Mouse (Mus musculus): ENCODE measurements around the gene Foxp1. TPM values are rescaled to one million over a fixed set of nuclear protein-coding genes. Genes with fewer than 3 reads are reported as not detected.

Gene Foxp1
- polyA plus RNA-seq, 1 experiment from 2014 or later = 103 TPM

DNA sequence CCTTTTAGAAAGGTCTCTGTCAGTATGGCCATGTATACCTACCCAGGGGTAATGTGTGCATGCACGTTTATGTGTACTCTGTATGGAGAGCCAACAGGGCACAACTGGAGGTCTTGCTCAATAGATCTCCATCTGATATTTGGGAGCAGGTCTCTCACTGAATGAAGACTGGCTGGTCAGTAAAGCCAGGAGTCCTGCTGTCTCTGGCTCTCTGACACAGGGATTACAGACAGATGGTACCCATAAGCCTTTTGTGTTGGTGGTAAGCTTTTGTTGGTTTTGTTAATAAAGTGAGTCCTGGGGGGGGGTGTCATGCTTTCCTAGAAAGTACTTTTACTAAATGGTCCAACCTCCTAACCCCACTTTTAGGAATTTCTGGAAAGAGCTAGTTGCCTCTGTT is 245.3 kb downstream of the Foxp1 start:
- Histone ChIP-seq H3K27ac (no peak overlapping the region), H3K27me3 (replicated peaks) (no peaks in the 10 kb centered on the region), H3K4me1 (replicated peaks) (no peaks in the 10 kb centered on the region; the same call in 1 of the 2 replicates), H3K4me2 (replicated peaks) (no peak overlapping the region), H3K9ac (no peak overlapping the region), H3K4me3 (replicated peaks) (no peak overlapping the region), H3K36me3 (no peaks in the 10 kb centered on the region), H3K9me3 (no peaks in the 10 kb centered on the region)
- WGBS = 82% methylated on average over 1 of the region's 1 CpGs
- no peak for ATAC-seq

DNA sequence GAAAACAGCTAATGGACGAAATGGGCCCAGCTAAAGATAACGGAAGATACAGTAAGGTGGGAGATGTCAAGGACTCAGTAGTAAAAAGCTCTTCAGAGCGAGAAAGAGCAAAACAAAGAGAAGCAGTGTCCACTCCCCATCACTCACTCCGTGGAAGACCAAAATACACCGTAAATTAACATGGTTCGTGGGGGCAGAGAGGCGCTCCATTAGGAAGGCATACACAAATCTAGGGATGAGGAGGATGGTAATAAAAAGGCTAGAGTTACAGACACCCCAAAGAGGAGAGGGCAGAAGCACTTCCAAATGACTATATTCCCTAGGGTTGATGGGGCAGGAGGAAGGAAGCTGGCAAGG is 246.2 kb downstream of the Foxp1 start:
- no peaks in the 10 kb centered on the region for H3K27me3 ChIP-seq (replicated peaks)
- H3K4me3 ChIP-seq (replicated peaks) = no peak overlapping the region
- no peaks in the 10 kb centered on the region for H3K36me3 ChIP-seq
- H3K4me1 ChIP-seq (replicated peaks) = peaks cover 6% of the 10 kb centered on the region
- H3K9me3 ChIP-seq = no peaks in the 10 kb centered on the region
- 0 out of 2 replicates have a peak overlapping the region, but pooled peaks have one; percentile 64 for H3K27ac ChIP-seq
- 36% methylated on average over 7 of the region's 7 CpGs for WGBS
- no peak; the same call in 1 of the 2 replicates for ATAC-seq
- no peak overlapping the region for H3K9ac ChIP-seq
- no peak overlapping the region for H3K4me2 ChIP-seq (replicated peaks)

DNA sequence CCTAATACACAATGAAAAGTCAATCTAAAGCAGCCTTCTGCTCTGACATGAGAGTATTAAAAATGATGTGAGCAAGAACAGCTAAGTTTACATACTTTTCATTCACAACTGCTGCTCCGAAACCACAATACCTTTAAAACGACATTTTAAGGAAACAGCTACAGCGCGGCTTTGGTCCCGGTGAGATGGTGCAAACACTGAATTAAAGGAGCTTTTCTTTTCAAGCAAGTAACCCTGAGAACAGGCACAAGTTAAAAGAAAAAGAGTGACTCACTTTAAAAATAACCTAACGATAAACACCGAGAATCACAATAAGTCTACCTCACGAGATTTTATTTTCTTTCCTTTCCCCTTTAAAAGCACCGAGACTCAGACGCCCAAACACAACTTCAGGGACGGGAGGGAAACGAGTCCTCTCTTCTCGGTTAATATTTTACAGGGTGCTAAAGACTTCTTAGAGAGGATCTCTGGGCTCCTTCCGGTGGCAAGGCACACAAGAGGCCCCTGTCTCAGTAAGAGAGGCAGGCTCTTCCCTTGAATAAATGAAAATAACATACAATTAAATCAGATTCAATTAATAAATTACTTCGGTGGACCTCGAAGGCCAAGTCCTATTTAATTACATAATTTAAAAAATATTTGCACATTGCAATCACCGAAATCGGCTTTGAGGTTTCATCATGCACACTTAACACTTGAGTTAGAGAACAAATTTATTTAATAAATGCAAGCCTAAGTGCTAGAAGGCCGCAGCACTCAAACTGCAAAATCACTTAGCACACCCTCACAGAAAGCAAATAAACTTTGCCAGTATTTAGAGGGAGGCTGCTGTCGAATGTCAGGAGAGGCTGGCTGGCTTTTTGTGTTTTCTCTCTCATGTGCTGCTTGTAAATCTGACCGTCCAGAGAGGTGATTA is 246.9 kb downstream of the Foxp1 start:
- H3K27ac ChIP-seq = peak overlapping the region; percentile 64; the same call in 1 of the 2 replicates
- H3K4me1 ChIP-seq (replicated peaks) = peaks cover 10% of the 10 kb centered on the region
- no peaks in the 10 kb centered on the region for H3K36me3 ChIP-seq
- peak; percentile 79 for ATAC-seq
- 0 out of 2 replicates have a peak overlapping the region, but pooled peaks have one; percentile 6 for H3K4me3 ChIP-seq (replicated peaks)
- H3K9ac ChIP-seq = no peak overlapping the region
- 16% methylated on average over 21 of the region's 21 CpGs for WGBS
- no peaks in the 10 kb centered on the region for H3K27me3 ChIP-seq (replicated peaks)
- no peaks in the 10 kb centered on the region for H3K9me3 ChIP-seq
- peak overlapping the region; percentile 26; the same call in 1 of the 2 replicates for H3K4me2 ChIP-seq (replicated peaks)

DNA sequence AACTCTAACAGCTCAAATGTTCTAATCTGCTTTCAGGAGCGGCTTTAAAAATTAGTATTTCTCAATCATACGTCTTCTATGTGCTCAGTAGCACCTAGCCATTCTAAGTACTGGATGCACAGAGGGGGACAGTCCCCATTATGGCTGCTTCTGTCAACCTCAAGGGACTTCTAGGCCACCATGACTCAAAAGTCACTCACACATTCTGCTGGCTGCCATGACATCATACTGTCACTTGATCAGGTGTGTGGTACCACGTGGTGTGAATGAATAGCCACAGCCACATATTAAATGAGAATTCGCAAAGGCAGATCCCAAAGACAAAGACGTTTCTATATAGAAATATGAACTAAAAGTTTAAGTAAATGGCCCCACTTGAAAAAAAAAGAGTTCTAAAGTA is 247.9 kb downstream of the Foxp1 start:
- H3K27ac ChIP-seq = no peak overlapping the region
- peaks cover 12% of the 10 kb centered on the region for H3K4me1 ChIP-seq (replicated peaks)
- no peak overlapping the region for H3K4me2 ChIP-seq (replicated peaks)
- no peak overlapping the region for H3K9ac ChIP-seq
- no peaks in the 10 kb centered on the region for H3K27me3 ChIP-seq (replicated peaks)
- H3K9me3 ChIP-seq = no peaks in the 10 kb centered on the region
- no peak for ATAC-seq
- 80% methylated on average over 5 of the region's 5 CpGs for WGBS
- no peaks in the 10 kb centered on the region for H3K36me3 ChIP-seq
- H3K4me3 ChIP-seq (replicated peaks) = no peak overlapping the region

DNA sequence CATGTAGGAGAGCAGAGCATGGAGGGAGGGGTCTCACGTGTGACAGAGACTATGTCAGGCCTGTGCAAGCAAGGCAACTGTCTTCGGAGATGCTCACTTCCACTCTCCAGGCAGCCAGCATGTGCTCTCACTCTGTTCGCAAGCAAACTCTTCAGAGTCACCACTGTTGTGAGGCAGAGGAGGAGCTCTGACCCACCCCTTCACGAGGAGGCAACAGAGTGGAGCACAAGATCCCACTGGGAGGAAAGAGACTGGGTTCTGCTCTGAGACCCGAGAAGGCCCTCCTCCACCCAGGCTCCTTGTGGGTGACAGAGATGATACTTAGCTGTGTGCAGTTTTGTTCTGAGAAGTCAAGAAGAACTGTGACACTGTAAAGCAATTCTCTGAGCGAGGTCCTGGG is 248.3 kb downstream of the Foxp1 start:
- 71% methylated on average over 6 of the region's 6 CpGs for WGBS
- Histone ChIP-seq H3K4me1 (replicated peaks) (peaks cover 12% of the 10 kb centered on the region), H3K9ac (no peak overlapping the region), H3K9me3 (no peaks in the 10 kb centered on the region), H3K4me3 (replicated peaks) (no peak overlapping the region), H3K4me2 (replicated peaks) (no peak overlapping the region), H3K27me3 (replicated peaks) (no peaks in the 10 kb centered on the region), H3K36me3 (no peaks in the 10 kb centered on the region), H3K27ac (no peak overlapping the region)
- ATAC-seq = peak; percentile 21

DNA sequence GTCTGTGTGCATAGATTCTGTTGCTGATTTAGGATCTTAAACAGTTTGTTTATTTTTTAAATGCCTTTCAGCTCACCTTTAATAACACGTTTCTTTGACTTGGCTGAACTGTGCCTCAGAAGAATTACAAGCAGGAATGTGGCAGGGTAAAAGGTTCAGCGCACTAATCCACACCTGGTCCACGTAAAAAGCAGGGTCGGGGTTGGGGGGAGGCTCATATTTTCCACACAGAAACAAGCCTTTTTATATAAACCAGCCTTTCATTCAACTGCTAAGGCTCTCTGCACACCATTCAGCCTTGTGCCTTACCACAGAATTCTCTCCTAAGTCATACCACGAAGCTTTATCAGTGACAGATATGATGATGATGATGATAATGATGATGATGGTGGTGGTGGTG is 249.3 kb downstream of the Foxp1 start:
- 58% methylated on average over 5 of the region's 5 CpGs for WGBS
- H3K4me2 ChIP-seq (replicated peaks) = no peak overlapping the region
- no peaks in the 10 kb centered on the region for H3K27me3 ChIP-seq (replicated peaks)
- no peak overlapping the region for H3K9ac ChIP-seq
- peaks cover 12% of the 10 kb centered on the region for H3K4me1 ChIP-seq (replicated peaks)
- no peak for ATAC-seq
- no peak overlapping the region for H3K27ac ChIP-seq
- H3K9me3 ChIP-seq = no peaks in the 10 kb centered on the region
- no peaks in the 10 kb centered on the region for H3K36me3 ChIP-seq
- no peak overlapping the region for H3K4me3 ChIP-seq (replicated peaks)

DNA sequence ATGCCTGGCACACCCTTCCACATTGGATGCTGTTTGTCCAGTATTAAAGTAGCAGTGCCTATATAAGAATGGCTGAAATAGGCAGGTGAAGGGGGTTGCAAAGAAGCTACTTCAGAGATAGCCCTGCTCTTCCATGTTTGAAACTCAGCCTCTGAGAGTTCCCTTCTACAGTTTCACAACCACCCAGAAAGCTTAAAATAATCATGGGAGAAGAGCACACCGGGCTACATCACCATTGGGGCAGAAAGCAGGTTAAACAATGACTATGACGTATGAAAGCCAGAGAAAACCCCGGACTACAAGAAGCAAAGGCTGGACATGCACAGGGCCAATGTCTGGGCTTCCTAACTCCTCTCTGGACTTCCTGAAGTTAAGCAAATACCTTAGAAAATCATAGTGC is 250.3 kb downstream of the Foxp1 start:
- 62% methylated on average over 3 of the region's 3 CpGs for whole genome bisulfite sequencing
- no peaks in the 10 kb centered on the region for H3K27me3 ChIP-seq (replicated peaks)
- H3K4me2 ChIP-seq (replicated peaks) = no peak overlapping the region
- H3K4me1 ChIP-seq (replicated peaks) = peaks cover 12% of the 10 kb centered on the region
- H3K9me3 ChIP-seq = no peaks in the 10 kb centered on the region
- H3K4me3 ChIP-seq (replicated peaks) = no peak overlapping the region
- ATAC-seq = no peak
- no peak overlapping the region for H3K27ac ChIP-seq
- no peaks in the 10 kb centered on the region for H3K36me3 ChIP-seq
- no peak overlapping the region for H3K9ac ChIP-seq

DNA sequence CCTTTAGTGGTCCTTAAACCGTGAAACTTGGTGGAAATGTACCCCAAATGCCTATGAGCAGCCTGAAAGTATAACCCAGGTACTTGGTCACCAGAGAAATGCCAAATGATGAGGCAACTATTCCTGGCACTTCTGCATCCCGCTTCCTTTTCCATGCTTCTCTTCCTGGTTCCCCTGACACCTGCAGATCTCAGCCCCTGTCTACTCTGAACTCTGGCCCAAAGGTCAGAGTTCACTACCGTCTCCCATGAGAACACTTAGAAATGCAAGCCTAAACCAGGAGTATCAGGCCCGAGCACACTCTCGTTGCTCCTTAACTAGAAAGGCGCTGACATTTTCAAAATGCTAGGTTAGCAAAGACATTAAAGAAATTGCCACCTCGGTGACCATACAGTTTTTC is 250.8 kb downstream of the Foxp1 start:
- peak; percentile 39; the same call in 1 of the 2 replicates for ATAC-seq
- H3K27ac ChIP-seq = peak overlapping the region; percentile 17; the same call in 1 of the 2 replicates

DNA sequence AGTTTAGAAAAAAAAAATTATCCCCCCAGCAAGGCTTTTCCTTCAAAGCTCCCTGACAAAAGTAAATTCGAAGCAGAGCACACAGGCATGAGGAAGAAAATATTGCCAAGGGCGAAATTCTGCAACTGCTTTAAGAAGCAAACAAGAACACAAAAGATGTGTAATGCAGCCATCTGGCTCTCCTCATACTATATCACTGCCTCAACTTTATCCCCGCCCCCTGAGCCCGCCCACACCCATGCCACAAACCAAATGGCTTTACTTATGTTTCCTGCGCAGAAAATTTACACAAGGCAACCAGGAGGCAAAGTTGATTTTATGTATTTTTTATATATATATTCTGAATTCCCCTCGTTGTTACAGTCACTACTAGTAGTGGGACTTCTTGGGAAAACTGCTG is 252.6 kb downstream of the Foxp1 start:
- Histone ChIP-seq H3K4me3 (replicated peaks) (no peak overlapping the region), H3K9ac (no peak overlapping the region), H3K9me3 (no peaks in the 10 kb centered on the region), H3K4me2 (replicated peaks) (no peak overlapping the region), H3K27me3 (replicated peaks) (no peaks in the 10 kb centered on the region), H3K27ac (no peak overlapping the region), H3K36me3 (no peaks in the 10 kb centered on the region), H3K4me1 (replicated peaks) (peaks cover 26% of the 10 kb centered on the region)
- WGBS = 55% methylated on average over 6 of the region's 6 CpGs
- no peak for ATAC-seq

More for the DNA sequence above, 250.8 kb downstream of the Foxp1 start:
- WGBS = 72% methylated on average over 7 of the region's 7 CpGs
- Histone ChIP-seq H3K4me1 (replicated peaks) (peaks cover 13% of the 10 kb centered on the region), H3K9ac (no peak overlapping the region), H3K9me3 (no peaks in the 10 kb centered on the region), H3K36me3 (no peaks in the 10 kb centered on the region), H3K4me3 (replicated peaks) (no peak overlapping the region), H3K27me3 (replicated peaks) (no peaks in the 10 kb centered on the region), H3K4me2 (replicated peaks) (no peak overlapping the region)

DNA sequence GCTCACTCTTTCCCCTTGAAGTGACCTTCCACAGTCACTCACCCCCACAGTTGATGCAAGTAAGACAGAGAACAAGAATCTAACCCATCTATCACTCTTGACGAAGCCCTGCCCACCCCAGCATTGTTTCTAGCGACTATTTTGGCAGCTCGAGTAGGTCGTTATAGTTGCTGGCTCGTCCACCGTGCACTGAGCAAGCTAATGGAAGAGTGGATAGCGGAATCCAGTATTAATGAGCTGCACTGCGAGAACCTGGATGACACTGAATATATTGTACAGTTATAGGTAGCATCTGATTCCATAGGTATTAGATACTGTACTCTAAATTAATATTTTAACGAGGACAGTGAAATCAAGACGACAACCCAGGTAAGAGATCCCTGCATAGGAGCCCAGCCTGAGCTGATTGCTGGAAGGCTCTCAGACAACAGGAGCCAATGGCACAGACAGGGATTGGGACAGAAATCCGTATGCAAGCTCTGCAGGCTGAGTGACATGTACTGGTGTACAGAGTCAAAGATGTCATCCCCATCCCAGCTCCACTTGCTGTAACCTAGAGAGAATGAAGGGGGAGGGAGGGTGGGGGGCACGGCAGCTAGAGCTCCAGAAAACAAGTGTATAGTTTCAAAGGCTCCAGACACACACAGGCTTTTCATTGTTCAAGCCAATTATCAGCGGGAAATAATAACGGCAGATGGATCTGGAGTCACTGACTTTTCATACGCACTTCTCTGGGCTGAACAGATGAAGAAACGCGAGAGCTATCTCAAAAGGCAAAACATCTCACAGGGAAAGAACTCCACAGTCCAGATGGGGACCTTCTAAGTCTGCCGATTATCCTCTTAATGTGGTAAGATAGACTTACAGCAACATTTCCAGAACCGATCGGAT is 254.1 kb downstream of the Foxp1 start:
- H3K27ac ChIP-seq = no peak overlapping the region
- 66% methylated on average over 20 of the region's 20 CpGs for WGBS
- H3K4me2 ChIP-seq (replicated peaks) = no peak overlapping the region
- no peak overlapping the region for H3K4me3 ChIP-seq (replicated peaks)
- no peaks in the 10 kb centered on the region for H3K9me3 ChIP-seq
- peaks cover 37% of the 10 kb centered on the region for H3K4me1 ChIP-seq (replicated peaks)
- no peaks in the 10 kb centered on the region for H3K36me3 ChIP-seq
- H3K9ac ChIP-seq = no peak overlapping the region
- no peaks in the 10 kb centered on the region for H3K27me3 ChIP-seq (replicated peaks)
- no peak for ATAC-seq

DNA sequence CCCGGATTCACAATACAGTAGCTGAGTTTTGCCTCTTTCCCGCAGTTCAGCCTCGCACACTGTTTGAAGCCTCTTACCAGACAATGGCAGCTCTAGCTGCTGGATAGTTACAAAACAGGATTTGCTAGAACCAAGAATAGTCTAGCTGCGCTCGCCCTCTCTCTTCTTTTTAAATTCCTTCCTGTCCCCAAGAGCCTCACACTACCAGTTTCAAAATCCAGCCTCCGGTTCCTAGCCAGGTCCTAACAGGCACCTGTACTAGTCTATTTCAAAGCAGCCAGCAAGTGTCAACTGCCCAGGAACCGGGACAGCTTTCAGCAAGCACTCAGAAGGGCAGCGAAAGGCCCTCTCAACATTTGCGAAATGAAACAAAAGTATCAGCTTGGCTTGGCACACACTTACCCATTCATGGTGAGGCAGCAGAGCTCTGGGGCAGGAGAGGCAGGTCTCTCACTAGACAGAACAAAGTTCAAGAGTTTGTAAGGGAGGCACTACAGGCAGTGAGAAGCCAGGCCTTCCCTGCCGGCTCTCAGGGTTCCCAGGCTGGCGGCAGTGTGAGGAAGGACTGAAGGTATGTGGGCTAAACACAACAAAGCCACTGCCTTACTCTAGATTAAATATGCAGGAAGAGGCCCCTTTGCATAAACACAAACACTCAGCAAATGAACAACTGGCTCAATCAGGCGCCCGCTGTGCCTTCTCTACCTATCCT is 256.4 kb downstream of the Foxp1 start:
- Histone ChIP-seq H3K27ac (peak overlapping the region; percentile 86), H3K36me3 (no peaks in the 10 kb centered on the region)

More for the DNA sequence above, 256.4 kb downstream of the Foxp1 start:
- H3K9ac ChIP-seq = peak overlapping the region; percentile 37
- H3K4me1 ChIP-seq (replicated peaks) = peaks cover 38% of the 10 kb centered on the region
- ATAC-seq = peak; percentile 82
- H3K4me2 ChIP-seq (replicated peaks) = peak overlapping the region; percentile 56
- H3K4me3 ChIP-seq (replicated peaks) = peak overlapping the region; percentile 30
- H3K27me3 ChIP-seq (replicated peaks) = no peaks in the 10 kb centered on the region
- WGBS = 28% methylated on average over 13 of the region's 13 CpGs
- H3K9me3 ChIP-seq = no peaks in the 10 kb centered on the region

Data from intestine, embryonic 15.5 days (tissue).